Mouse (Mus musculus) neural tube, embryonic 11.5 days (tissue): Measurements from ENCODE around the gene a. TPM values are rescaled to one million over a fixed set of nuclear protein-coding genes. Genes with fewer than 3 reads are reported as not detected.

Experiments used
- ATAC-seq: fragments of 200-750 bp; cut with Nextera tagmentation; 2 replicates; pipeline ENCODE4 v1.8.0; 2017; ENCODE audit warnings: moderate number of reproducible peaks, mild to moderate bottlenecking, moderate TSS enrichment, moderate library complexity; ENCODE audit not compliant: insufficient read depth, low FRiP score, low TSS enrichment
- DNase-seq: peaks from one replicate; pipeline ENCODE4 v3.0.0-alpha.2; 2015; ENCODE audit warnings: low spot score
- H3K27ac ChIP-seq: fragments of 300-500 bp; sonication (generic); 2 replicates; pipeline ENCODE4 v1.5.1; 2014; ENCODE audit warnings: low read depth, mild to moderate bottlenecking, low read length
- H3K27me3 ChIP-seq: fragments of 300-500 bp; sonication (generic); 2 replicates; pipeline ENCODE4 v1.6.1; 2014; ENCODE audit warnings: mild to moderate bottlenecking, low read length, mixed read lengths; ENCODE audit not compliant: control insufficient read depth, insufficient read depth
- H3K36me3 ChIP-seq: fragments of 300-500 bp; sonication (generic); 2 replicates; pipeline ENCODE4 v1.6.1; 2014; ENCODE audit warnings: mild to moderate bottlenecking, low read length, moderate library complexity, mixed read lengths; ENCODE audit not compliant: control insufficient read depth, insufficient read depth
- H3K4me1 ChIP-seq: fragments of 300-500 bp; sonication (generic); 2 replicates; pipeline ENCODE4 v1.6.1; 2014; ENCODE audit warnings: low read length, mixed read lengths; ENCODE audit not compliant: control insufficient read depth, insufficient read depth
- H3K4me2 ChIP-seq: fragments of 300-500 bp; sonication (generic); 2 replicates; pipeline ENCODE4 v1.6.1; 2014; ENCODE audit warnings: low read depth, mild to moderate bottlenecking, moderate library complexity
- H3K4me3 ChIP-seq: fragments of 300-500 bp; sonication (generic); 2 replicates; pipeline ENCODE4 v1.5.1; 2014; ENCODE audit warnings: low read depth, low read length
- H3K9ac ChIP-seq: fragments of 300-500 bp; sonication (generic); 2 replicates; pipeline ENCODE4 v1.6.1; 2014; ENCODE audit warnings: mild to moderate bottlenecking, low read length
- H3K9me3 ChIP-seq: fragments of 300-500 bp; sonication (generic); 2 replicates; pipeline ENCODE4 v1.6.1; 2016; ENCODE audit warnings: low read length; ENCODE audit not compliant: control insufficient read depth
- WGBS: fragments of 180-500 bp; shearing (Covaris S2); extraction: QIAGEN DNeasy Blood & Tissue Kit; methylation state at CpG from one replicate; pipeline ENCODE4 v1.1.7; 2014; 5-methylcytosine and 5-hydroxymethylcytosine counted together
- polyA plus RNA-seq: library from polyadenylated mRNA; unstranded; fragments of >200 nt; fragmentation: Nextera tagmentation; extraction: Ambion mirVana; gene quantifications from 2 replicates; pipeline ENCODE4 v1.2.1, GENCODE M21; 2014

a gene
- polyA plus RNA-seq, 1 experiment from 2014 or later = 1.2 TPM

DNA sequence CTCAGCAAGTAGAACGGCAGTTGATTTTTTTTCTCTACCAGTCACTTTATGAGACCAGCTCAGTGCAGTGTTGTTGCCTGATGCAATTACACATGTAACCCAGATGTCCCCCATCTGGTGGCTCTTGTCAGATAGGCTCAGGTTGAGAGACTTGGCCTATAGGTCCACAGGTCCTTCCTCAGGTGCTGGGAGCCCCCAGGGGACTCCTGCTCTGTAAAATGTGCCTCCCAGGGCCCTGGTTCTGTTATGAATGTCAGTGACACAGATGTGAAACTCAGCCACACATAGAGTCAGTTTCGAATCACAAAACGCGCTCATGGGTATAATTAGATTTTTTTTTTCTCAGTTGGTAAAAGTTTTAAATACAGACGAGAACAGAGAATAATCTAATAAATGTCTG is 33.5 kb upstream of the a start:
- WGBS = 90% methylated on average over 5 of the region's 5 CpGs
- no peak overlapping the region for H3K9ac ChIP-seq
- DNase-seq (no peak), ATAC-seq (no peak)
- no peaks in the 10 kb centered on the region for H3K36me3 ChIP-seq
- no peaks in the 10 kb centered on the region for H3K4me1 ChIP-seq
- H3K27me3 ChIP-seq = no peaks in the 10 kb centered on the region
- H3K4me3 ChIP-seq = no peak overlapping the region
- no peak overlapping the region for H3K4me2 ChIP-seq
- H3K9me3 ChIP-seq = no peaks in the 10 kb centered on the region
- no peak overlapping the region for H3K27ac ChIP-seq

DNA sequence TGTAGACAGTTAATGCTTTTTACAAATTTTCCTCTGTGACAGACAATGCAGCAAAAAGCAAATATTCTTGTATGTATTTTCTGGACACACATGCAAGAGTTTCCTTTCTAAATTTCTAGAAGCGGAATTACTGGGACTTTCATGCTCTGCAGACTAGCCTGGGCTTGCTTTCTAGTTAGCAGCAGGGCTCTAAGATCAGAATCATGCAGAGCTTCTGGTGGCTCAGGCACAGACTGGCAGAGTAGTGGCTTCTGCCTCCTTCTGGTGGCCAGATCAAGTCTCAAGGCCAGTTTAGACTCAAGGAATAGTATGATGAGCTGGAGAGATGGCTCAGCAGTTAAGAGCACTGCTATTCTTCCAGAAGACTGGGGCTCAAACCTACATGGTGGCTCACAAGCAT is 32.7 kb upstream of the a start:
- Histone ChIP-seq H3K4me3 (no peak overlapping the region), H3K27ac (no peak overlapping the region), H3K27me3 (no peaks in the 10 kb centered on the region), H3K4me2 (no peak overlapping the region), H3K9me3 (no peaks in the 10 kb centered on the region), H3K9ac (no peak overlapping the region), H3K4me1 (no peaks in the 10 kb centered on the region), H3K36me3 (no peaks in the 10 kb centered on the region)
- ATAC-seq (no peak), DNase-seq (no peak)
- WGBS = 83% methylated on average over 1 of the region's 1 CpGs

DNA sequence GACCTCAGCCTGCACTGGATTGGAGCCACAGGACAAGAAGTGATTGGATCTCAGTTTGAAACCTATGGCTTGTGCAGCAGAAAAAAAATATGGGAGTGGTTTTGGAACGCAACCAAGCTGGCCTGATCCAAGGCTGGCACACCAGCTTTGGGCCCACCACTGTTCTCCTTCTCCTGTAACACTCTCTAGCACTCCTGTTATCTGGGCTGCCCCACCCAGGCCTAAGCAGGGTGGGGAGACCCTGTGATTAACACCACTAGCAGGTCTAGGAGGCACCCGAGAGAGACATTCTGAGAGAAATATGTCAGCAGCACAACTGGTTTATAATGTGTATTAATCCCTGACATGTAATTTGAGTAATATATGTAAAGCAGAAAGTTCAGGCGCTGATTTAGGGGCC is 28.0 kb upstream of the a start:
- no peak overlapping the region for H3K9ac ChIP-seq
- 84% methylated on average over 3 of the region's 3 CpGs for WGBS
- no peak for ATAC-seq
- H3K4me1 ChIP-seq = no peaks in the 10 kb centered on the region
- H3K4me2 ChIP-seq = no peak overlapping the region
- no peaks in the 10 kb centered on the region for H3K9me3 ChIP-seq
- DNase-seq = no peak
- H3K4me3 ChIP-seq = no peak overlapping the region
- no peaks in the 10 kb centered on the region for H3K27me3 ChIP-seq
- no peaks in the 10 kb centered on the region for H3K36me3 ChIP-seq
- H3K27ac ChIP-seq = no peak overlapping the region

DNA sequence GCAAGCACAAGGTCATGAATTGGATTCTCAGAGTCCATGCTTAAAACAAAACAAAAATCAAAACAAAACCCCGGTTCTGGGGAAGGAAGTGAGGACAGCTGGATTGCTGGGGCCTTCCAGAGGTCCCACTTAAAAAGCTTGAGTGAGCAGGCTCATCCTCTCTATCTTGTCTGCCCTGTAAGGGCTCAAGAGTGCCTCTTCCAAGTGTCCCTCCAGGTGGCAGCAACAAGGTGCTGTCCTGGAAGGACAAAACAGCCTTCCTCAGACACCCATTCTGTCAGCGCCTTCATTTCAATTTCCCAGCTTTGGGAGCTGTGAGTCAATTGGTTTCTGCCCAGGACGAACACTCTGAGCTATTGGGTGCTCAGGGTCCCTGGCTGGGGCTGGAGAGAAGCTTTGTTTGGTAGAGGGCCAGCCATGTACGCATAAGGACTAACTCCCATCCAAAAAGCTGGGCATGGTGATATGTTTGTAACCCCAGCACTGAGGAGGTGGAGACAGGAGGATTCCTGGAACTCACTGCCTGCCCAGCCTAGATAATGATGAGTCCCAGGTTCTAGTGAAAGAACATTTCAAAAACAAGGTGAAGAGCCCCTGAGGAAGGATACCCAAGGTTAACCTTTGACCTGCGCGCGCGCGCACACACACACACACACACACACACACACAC is 26.2 kb upstream of the a start:
- H3K9ac ChIP-seq = no peak overlapping the region
- WGBS = 81% methylated on average over 9 of the region's 9 CpGs
- no peaks in the 10 kb centered on the region for H3K4me1 ChIP-seq
- ATAC-seq = no peak
- no peaks in the 10 kb centered on the region for H3K36me3 ChIP-seq
- H3K4me3 ChIP-seq = no peak overlapping the region
- no peak for DNase-seq
- H3K27ac ChIP-seq = no peak overlapping the region
- no peak overlapping the region for H3K4me2 ChIP-seq
- no peaks in the 10 kb centered on the region for H3K27me3 ChIP-seq
- H3K9me3 ChIP-seq = no peaks in the 10 kb centered on the region

DNA sequence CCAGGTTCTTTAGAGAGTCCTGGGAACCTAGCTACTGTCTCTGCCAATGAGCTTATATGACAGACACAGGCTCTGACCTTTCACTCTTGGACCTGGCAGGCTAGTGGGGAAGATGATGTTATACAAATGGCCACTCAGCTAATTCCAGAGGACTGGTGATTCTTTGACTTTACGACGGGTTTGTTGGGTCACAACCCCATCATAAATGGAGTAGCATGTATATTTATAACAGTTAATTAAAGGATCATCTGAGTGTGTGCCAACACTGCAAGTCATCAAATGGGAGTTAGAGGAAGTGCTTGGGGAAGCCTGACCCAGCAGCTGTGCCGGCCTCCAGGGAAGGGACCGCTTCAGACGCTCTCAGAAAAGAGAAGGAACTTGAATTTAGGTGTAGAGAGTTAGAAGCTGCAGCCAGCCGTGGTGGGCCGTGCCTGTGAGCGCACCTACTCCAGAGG is 25.6 kb upstream of the a start:
- Histone ChIP-seq H3K27me3 (no peaks in the 10 kb centered on the region), H3K4me2 (no peak overlapping the region), H3K4me3 (no peak overlapping the region), H3K36me3 (no peaks in the 10 kb centered on the region), H3K27ac (no peak overlapping the region), H3K9me3 (no peaks in the 10 kb centered on the region), H3K4me1 (no peaks in the 10 kb centered on the region), H3K9ac (no peak overlapping the region)
- no peak for ATAC-seq
- no peak for DNase-seq
- WGBS = 76% methylated on average over 8 of the region's 8 CpGs

DNA sequence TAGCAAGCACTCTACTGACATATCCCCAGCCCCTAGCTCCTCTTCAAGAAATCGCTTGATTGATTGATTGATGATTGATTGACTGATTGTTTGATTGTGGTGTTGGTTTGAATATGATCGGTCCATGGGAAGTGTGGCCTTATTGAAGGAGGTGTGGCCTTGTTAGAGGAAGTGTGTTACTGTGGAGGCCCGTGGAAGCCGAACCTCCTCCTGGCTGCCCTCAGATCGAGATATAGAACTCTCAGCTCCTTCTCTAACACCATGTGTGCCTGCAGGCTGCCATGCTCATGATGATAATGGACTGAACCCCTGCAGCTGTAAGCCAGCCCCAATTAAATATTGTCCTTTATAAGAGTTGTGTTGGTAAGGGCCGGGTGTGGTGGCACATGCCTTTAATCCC is 24.2 kb upstream of the a start:
- no peak overlapping the region for H3K27ac ChIP-seq
- no peaks in the 10 kb centered on the region for H3K9me3 ChIP-seq
- no peak overlapping the region for H3K4me3 ChIP-seq
- H3K4me1 ChIP-seq = no peaks in the 10 kb centered on the region
- no peaks in the 10 kb centered on the region for H3K27me3 ChIP-seq
- no peak for DNase-seq
- H3K9ac ChIP-seq = no peak overlapping the region
- ATAC-seq = no peak
- H3K36me3 ChIP-seq = no peaks in the 10 kb centered on the region
- 91% methylated on average over 6 of the region's 6 CpGs for WGBS
- H3K4me2 ChIP-seq = no peak overlapping the region

DNA sequence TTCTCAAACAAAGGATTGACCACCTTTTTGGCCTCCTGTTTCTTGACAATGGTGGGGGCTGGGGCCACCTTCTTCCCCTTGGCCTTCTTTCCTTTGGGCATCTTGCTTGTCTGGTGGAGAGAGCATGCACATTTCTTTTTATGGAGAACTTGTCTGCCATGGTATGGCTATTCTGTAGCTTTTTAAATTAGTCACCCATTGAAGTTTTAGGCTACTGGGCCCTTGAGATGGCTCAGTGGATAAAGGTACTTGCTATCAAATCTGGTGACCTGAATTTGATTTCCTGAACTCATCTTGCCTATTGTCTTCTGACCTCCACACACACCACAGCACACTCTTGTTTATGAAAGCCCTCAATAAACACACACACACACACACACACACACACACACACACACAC is 21.3 kb upstream of the a start, which contains the start of gene Gm14214:
TSS of gene Gm14214 (minus strand) at position 101 of the 400 bp plus-strand sequence.
- H3K4me2 ChIP-seq = no peak within 1 kb of the TSS
- no peak within 1 kb of the TSS for H3K27ac ChIP-seq
- H3K9me3 ChIP-seq = 0 out of 2 replicates have a peak, but pooled peaks cover 3% of the 10 kb centered on the region
- no peak within 1 kb of the TSS for H3K9ac ChIP-seq
- DNase-seq = no peak
- H3K4me1 ChIP-seq = no peaks in the 10 kb centered on the region
- H3K36me3 ChIP-seq = no peaks in the 10 kb centered on the region
- no peaks in the 10 kb centered on the region for H3K27me3 ChIP-seq
- H3K4me3 ChIP-seq = no peak within 1 kb of the TSS
- ATAC-seq = no peak

DNA sequence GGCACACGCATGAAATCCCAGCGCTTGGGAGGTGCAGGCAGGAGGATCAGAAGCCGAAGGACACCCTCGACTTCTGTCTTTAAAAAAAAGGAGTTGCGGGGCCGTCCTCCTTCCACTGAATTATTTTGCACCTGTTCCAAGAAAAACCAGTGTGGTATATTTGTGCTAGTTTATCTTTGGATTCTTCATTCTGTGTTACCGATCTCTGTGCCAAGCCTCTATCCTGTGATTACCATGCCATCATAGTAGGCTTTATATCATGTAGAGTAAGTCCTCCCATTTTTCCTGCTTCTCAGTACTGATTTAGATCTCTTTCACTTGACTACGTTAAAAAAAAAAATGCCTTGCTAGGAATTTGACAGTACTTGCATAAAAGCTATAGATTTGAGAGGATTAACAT is 19.6 kb upstream of the a start:
- Histone ChIP-seq H3K4me2 (no peak overlapping the region), H3K27ac (no peak overlapping the region), H3K36me3 (no peaks in the 10 kb centered on the region), H3K4me3 (no peak overlapping the region), H3K9me3 (0 out of 2 replicates have a peak, but pooled peaks cover 3% of the 10 kb centered on the region), H3K27me3 (no peaks in the 10 kb centered on the region), H3K4me1 (no peaks in the 10 kb centered on the region), H3K9ac (no peak overlapping the region; the same call in 1 of the 2 replicates)
- no peak for DNase-seq
- WGBS = 81% methylated on average over 8 of the region's 8 CpGs
- ATAC-seq = no peak

DNA sequence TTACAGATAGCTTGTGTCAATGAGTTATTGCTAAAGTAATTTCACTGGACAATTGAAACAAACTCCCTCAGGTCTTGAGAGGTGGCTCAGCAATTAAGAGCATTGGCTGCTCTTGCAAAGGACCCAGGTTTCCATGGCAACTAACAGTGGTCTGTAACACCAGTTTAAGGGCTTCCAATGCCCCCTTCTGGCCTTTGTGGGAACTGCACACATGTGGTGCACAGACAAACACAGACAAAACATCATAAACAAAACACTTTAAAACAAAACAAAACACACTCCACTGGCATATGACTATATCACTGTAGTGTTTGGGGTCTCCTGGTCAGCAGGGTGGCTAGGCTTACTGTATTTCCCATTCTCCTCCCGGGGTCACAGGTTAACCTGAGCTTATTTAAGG is 17.2 kb upstream of the a start:
- H3K36me3 ChIP-seq = no peaks in the 10 kb centered on the region
- no peaks in the 10 kb centered on the region for H3K27me3 ChIP-seq
- no peaks in the 10 kb centered on the region for H3K4me1 ChIP-seq
- WGBS = 74% methylated on average over 1 of the region's 1 CpGs
- H3K27ac ChIP-seq = no peak overlapping the region
- no peak overlapping the region for H3K4me3 ChIP-seq
- H3K4me2 ChIP-seq = no peak overlapping the region
- no peak overlapping the region for H3K9ac ChIP-seq
- DNase-seq (no peak), ATAC-seq (no peak)
- 0 out of 2 replicates have a peak, but pooled peaks cover 3% of the 10 kb centered on the region for H3K9me3 ChIP-seq
